Mouse (Mus musculus) limb, embryonic 14.5 days (tissue): ENCODE data around the gene Snx9. TPM values are rescaled to one million over a fixed set of nuclear protein-coding genes. Genes with fewer than 3 reads are reported as not detected.

Experiments
- ATAC-seq: fragments of 200-750 bp; cut with Nextera tagmentation; 2 replicates; pipeline ENCODE4 v1.8.0; 2017; ENCODE audit warnings: low read depth, moderate number of reproducible peaks, moderate TSS enrichment; ENCODE audit not compliant: low FRiP score
- DNase-seq: peaks from one replicate; pipeline ENCODE4 v3.0.0-alpha.2; 2015; ENCODE audit warnings: low spot score
- H3K27ac ChIP-seq: fragments of 300-500 bp; sonication (generic); replicated peaks from 2 replicates; pipeline ENCODE4 v1.5.1; 2014; ENCODE audit warnings: low read depth, mild to moderate bottlenecking, low read length, moderate library complexity, mixed read lengths
- H3K27me3 ChIP-seq: fragments of 300-500 bp; sonication (generic); 2 replicates; pipeline ENCODE4 v1.6.1; 2014; ENCODE audit warnings: low read length, mixed read lengths; ENCODE audit not compliant: control insufficient read depth, insufficient read depth
- H3K36me3 ChIP-seq: fragments of 300-500 bp; sonication (generic); 2 replicates; pipeline ENCODE4 v1.6.1; 2014; ENCODE audit warnings: mild to moderate bottlenecking, low read length, moderate library complexity, mixed read lengths; ENCODE audit not compliant: control insufficient read depth, insufficient read depth
- H3K4me1 ChIP-seq: fragments of 300-500 bp; sonication (generic); 2 replicates; pipeline ENCODE4 v1.6.1; 2014; ENCODE audit warnings: antibody characterized with exemption, low read length, mixed read lengths; ENCODE audit not compliant: control insufficient read depth, insufficient read depth
- H3K4me2 ChIP-seq: fragments of 300-500 bp; sonication (generic); replicated peaks from 2 replicates; pipeline ENCODE4 v1.6.1; 2014; ENCODE audit warnings: low read depth, mild to moderate bottlenecking, low read length, moderate library complexity; ENCODE audit not compliant: severe bottlenecking
- H3K4me3 ChIP-seq: fragments of 300-500 bp; sonication (generic); replicated peaks from 2 replicates; pipeline ENCODE4 v1.5.1; 2014; ENCODE audit warnings: low read length
- H3K9ac ChIP-seq: fragments of 300-500 bp; sonication (generic); 2 replicates; pipeline ENCODE4 v1.6.1; 2014; ENCODE audit warnings: mild to moderate bottlenecking, low read depth, low read length, moderate library complexity; ENCODE audit not compliant: severe bottlenecking
- H3K9me3 ChIP-seq: fragments of 300-500 bp; sonication (generic); 2 replicates; pipeline ENCODE4 v1.6.1; 2016; ENCODE audit warnings: low read length; ENCODE audit not compliant: control insufficient read depth
- POLR2A ChIP-seq: fragments of 200-500 bp; IDR thresholded peaks from 2 replicates; pipeline ENCODE4 v1.8.0; 2012; ENCODE audit warnings: inconsistent platforms, mild to moderate bottlenecking, moderate library complexity, borderline replicate concordance; ENCODE audit not compliant: insufficient read depth, insufficient read length; ENCODE audit errors: extremely low read depth
- WGBS: fragments of 180-500 bp; shearing (Covaris S2); extraction: QIAGEN DNeasy Blood & Tissue Kit; methylation state at CpG from one replicate; pipeline ENCODE4 v1.1.7; 2014; 5-methylcytosine and 5-hydroxymethylcytosine counted together
- polyA plus RNA-seq, 2 experiments: library from polyadenylated mRNA; depleted of rRNA in 1 of 2; stranded (reverse) in 1 of 2; unstranded in 1 of 2; fragments of >200 nt; fragmentation: Nextera tagmentation in 1 of 2; extraction: Ambion mirVana in 1 of 2; gene quantifications; 2 replicates each; pipeline versions ENCODE4 v1.2.1 to v1.2.3; 2012 to 2014

The Snx9 gene
- polyA plus RNA-seq, 2 experiments: 39.1 to 41.9 TPM

DNA sequence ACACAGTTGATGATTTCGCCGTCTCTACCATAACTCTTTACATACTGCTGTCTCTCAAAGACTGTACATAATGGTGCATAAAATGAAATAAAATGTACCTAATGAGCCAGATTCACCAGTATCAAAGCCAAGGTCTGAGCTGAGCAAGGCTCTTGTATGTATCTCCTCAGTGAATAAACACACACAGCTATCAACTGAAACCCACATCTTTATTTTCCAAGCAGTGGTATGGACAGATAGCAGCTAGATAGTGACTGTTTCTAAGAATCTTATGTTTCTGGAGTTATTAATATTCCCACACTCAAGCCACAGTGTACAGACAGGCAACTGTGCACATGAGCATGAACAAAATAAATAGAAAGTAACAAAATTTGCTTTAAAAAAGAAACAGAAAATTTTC, 10.7 kb upstream of the Snx9 start:
- Histone ChIP-seq H3K4me2 (no peak overlapping the region), H3K4me1 (no peaks in the 10 kb centered on the region), H3K36me3 (no peaks in the 10 kb centered on the region), H3K9ac (no peak overlapping the region), H3K9me3 (no peaks in the 10 kb centered on the region), H3K4me3 (no peak overlapping the region), H3K27ac (no peak overlapping the region), H3K27me3 (no peaks in the 10 kb centered on the region)
- ATAC-seq (no peak), DNase-seq (no peak)
- no peak for TF ChIP-seq POLR2A
- 87% methylated on average over 2 of the region's 2 CpGs for WGBS

DNA sequence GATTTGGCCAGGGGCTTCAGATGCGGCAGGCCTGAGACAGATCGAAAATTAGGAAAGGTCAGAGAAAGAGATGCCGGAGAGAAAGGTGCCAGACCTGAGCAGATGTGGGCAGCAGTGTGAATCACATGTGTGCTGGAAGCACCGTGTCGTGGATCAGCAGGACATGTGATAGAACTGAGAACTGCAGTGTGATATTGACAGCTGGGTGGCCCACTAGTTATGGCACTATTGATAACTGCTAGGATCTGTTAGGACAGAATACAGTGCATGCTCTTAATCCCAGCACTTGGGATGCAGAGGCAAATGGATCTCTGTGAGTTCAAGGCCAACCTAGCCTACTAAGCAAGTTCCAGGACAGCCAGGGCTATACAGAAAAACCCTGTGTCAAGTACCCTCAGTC, 10.3 kb upstream of the Snx9 start:
- WGBS: 94% methylated on average over 5 of the region's 5 CpGs
- no peak for TF ChIP-seq POLR2A
- no peaks in the 10 kb centered on the region for H3K27me3 ChIP-seq
- ATAC-seq (no peak), DNase-seq (no peak)
- no peak overlapping the region for H3K9ac ChIP-seq
- no peaks in the 10 kb centered on the region for H3K4me1 ChIP-seq
- H3K4me3 ChIP-seq: no peak overlapping the region
- no peak overlapping the region for H3K27ac ChIP-seq
- H3K4me2 ChIP-seq: no peak overlapping the region
- H3K36me3 ChIP-seq: no peaks in the 10 kb centered on the region
- H3K9me3 ChIP-seq: no peaks in the 10 kb centered on the region

DNA sequence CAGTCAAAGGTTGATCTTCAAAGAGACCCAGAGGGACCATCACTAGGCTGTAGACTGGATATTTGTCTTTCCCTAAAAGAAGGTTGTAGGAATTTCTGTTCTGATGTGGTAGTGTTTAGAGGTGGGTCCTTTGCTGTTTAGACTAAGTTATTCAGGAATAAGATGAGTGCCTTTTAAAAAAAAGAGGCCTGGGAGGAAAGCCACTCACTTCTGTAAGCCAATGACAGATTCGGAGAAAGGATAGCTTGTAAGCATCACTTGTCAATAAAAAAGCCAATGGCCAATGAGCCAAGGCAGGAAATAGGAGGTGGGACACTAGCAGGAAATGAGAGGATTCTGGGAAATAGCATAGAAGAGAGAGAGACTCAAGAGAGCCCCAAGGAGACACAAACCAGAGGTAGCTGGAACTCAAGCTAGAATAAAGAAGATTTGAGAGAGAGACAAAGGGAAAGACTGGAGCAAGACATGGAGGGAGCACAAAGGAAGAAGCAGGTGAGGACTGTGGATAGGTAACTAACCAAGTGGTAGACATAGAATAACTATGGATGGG, 9.8 kb upstream of the Snx9 start:
- H3K4me3 ChIP-seq: no peak overlapping the region
- no peaks in the 10 kb centered on the region for H3K9me3 ChIP-seq
- H3K4me2 ChIP-seq: no peak overlapping the region
- no peak for TF ChIP-seq POLR2A
- H3K4me1 ChIP-seq: no peaks in the 10 kb centered on the region
- no peaks in the 10 kb centered on the region for H3K27me3 ChIP-seq
- DNase-seq (no peak), ATAC-seq (no peak)
- no peaks in the 10 kb centered on the region for H3K36me3 ChIP-seq
- no peak overlapping the region for H3K9ac ChIP-seq
- WGBS: 84% methylated on average over 1 of the region's 1 CpGs
- no peak overlapping the region for H3K27ac ChIP-seq

DNA sequence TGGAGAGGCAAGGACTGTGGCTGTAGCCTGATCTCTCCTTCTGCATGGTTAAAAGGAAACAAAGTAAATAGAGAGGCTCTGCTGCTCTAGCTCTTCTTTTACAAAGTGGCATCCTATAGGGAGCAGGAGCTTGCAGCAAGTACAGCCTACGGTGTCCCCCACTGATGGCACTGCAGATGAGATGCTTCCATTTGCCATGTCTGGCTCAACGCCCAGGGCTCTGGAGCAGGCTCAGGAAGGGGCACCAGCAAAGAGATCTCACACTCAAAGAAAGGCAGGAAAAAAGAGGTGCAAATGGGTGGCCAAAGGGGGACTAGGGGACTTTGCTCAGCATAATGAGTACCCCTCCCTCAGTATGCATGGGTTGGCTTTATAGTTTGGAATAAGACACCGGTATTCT, 7.0 kb upstream of the Snx9 start:
- no peak for TF ChIP-seq POLR2A
- Histone ChIP-seq H3K4me3 (no peak overlapping the region), H3K27ac (no peak overlapping the region), H3K9ac (no peak overlapping the region), H3K36me3 (no peaks in the 10 kb centered on the region), H3K4me1 (no peaks in the 10 kb centered on the region), H3K4me2 (no peak overlapping the region), H3K9me3 (no peaks in the 10 kb centered on the region), H3K27me3 (no peaks in the 10 kb centered on the region)
- ATAC-seq (no peak), DNase-seq (no peak)
- WGBS: 72% methylated on average over 3 of the region's 3 CpGs

- no peak overlapping the region for H3K27ac ChIP-seq
- DNase-seq (no peak), ATAC-seq (no peak)
- no peak overlapping the region for H3K4me3 ChIP-seq
- no peaks in the 10 kb centered on the region for H3K4me1 ChIP-seq
- TF ChIP-seq POLR2A: no peak
- no peaks in the 10 kb centered on the region for H3K27me3 ChIP-seq
- WGBS: 77% methylated on average over 3 of the region's 3 CpGs
- H3K9ac ChIP-seq: no peak overlapping the region
- no peaks in the 10 kb centered on the region for H3K9me3 ChIP-seq
- H3K36me3 ChIP-seq: no peaks in the 10 kb centered on the region
- H3K4me2 ChIP-seq: no peak overlapping the region
These were observed 6.3 kb upstream of the Snx9 start for GRCm38 (mm10) chr17:5834798-5835328.
